Mouse (Mus musculus) bone marrow macrophage, adult 2 months (primary cell): ENCODE measurements around the gene Pla2g4f. TPM values are rescaled to one million over a fixed set of nuclear protein-coding genes. Genes with fewer than 3 reads are reported as not detected.

ENCODE experiments used
- H3K27ac ChIP-seq: 2 replicates; pipeline ENCODE4 v1.5.1; 2012; ENCODE audit warnings: low read depth, low read length; ENCODE audit not compliant: insufficient read depth
- H3K4me1 ChIP-seq: 2 replicates; pipeline ENCODE4 v1.6.1; 2012; ENCODE audit warnings: low read length; ENCODE audit not compliant: control insufficient read depth, insufficient read depth
- H3K4me3 ChIP-seq: 2 replicates; pipeline ENCODE4 v1.5.1; 2012; ENCODE audit warnings: mild to moderate bottlenecking, low read length, moderate library complexity; ENCODE audit not compliant: insufficient read depth
- CTCF ChIP-seq: IDR thresholded peaks from 2 replicates; pipeline ENCODE4 v1.5.1; 2012; ENCODE audit warnings: low read depth, mild to moderate bottlenecking, low read length, moderate library complexity
- POLR2A ChIP-seq: IDR thresholded peaks from 2 replicates; pipeline ENCODE4 v1.6.1; 2012; ENCODE audit warnings: mild to moderate bottlenecking, low read depth, low read length, borderline replicate concordance
- polyA plus RNA-seq: library from polyadenylated mRNA; stranded (reverse); fragments of >200 nt; gene quantifications from 2 replicates; pipeline ENCODE4 v1.2.4, GENCODE M21; 2012; ENCODE audit not compliant: missing spikeins, insufficient read depth, insufficient read length

Pla2g4f gene
- polyA plus RNA-seq, 1 experiment: not detected

GRCm38 (mm10) chr2:120312276-120312825, 1.6 kb downstream of the Pla2g4f start:
- Histone ChIP-seq H3K4me3 (no peak overlapping the region), H3K27ac (no peak overlapping the region), H3K4me1 (peaks cover 15% of the 10 kb centered on the region)
- no peak for TF ChIP-seq CTCF
- no peak for TF ChIP-seq POLR2A

- TF ChIP-seq CTCF (no peak), POLR2A (no peak)
- no peak overlapping the region for H3K27ac ChIP-seq
- no peak overlapping the region for H3K4me3 ChIP-seq
- peaks cover 6% of the 10 kb centered on the region for H3K4me1 ChIP-seq
Measured at GRCm38 (mm10) chr2:120304113-120304512, 9.9 kb downstream of the Pla2g4f start.

- Histone ChIP-seq H3K27ac (no peak overlapping the region), H3K4me1 (peaks cover 3% of the 10 kb centered on the region)
- no peak for TF ChIP-seq CTCF
- TF ChIP-seq POLR2A: no peak
Measured at GRCm38 (mm10) chr2:120301076-120301475, 12.9 kb downstream of the Pla2g4f start.

GRCm38 (mm10) chr2:120299866-120300265, 14.1 kb downstream of the Pla2g4f start:
- Histone ChIP-seq H3K4me1 (peaks cover 8% of the 10 kb centered on the region), H3K4me3 (no peak overlapping the region), H3K27ac (no peak overlapping the region)
- no peak for TF ChIP-seq CTCF
- TF ChIP-seq POLR2A: no peak

More at GRCm38 (mm10) chr2:120301076-120301475, 12.9 kb downstream of the Pla2g4f start:
- no peak overlapping the region for H3K4me3 ChIP-seq

- no peak overlapping the region for H3K27ac ChIP-seq
- no peak for TF ChIP-seq POLR2A
- TF ChIP-seq CTCF: no peak
- H3K4me1 ChIP-seq: peaks cover 14% of the 10 kb centered on the region
Measured at GRCm38 (mm10) chr2:120296160-120296559, 17.8 kb downstream of the Pla2g4f start.

GRCm38 (mm10) chr2:120291471-120292078, 22.4 kb downstream of the Pla2g4f start:
- Histone ChIP-seq H3K27ac (no peak overlapping the region), H3K4me1 (peaks cover 14% of the 10 kb centered on the region), H3K4me3 (no peak overlapping the region)
- TF ChIP-seq CTCF: no peak
- no peak for TF ChIP-seq POLR2A

More at GRCm38 (mm10) chr2:120296160-120296559, 17.8 kb downstream of the Pla2g4f start:
- H3K4me3 ChIP-seq: no peak overlapping the region

- TF ChIP-seq CTCF: no peak
- TF ChIP-seq POLR2A: no peak
- H3K4me3 ChIP-seq: no peak within 1 kb of the TSS
- peaks cover 6% of the 10 kb centered on the region for H3K4me1 ChIP-seq
Measured at GRCm38 (mm10) chr2:120288995-120289394, 25.0 kb downstream of the Pla2g4f start, which contains the start of gene Pla2g4d. TSS of gene Pla2g4d (minus strand) at chr2:120289197.

GRCm38 (mm10) chr2:120288401-120288800, 25.6 kb downstream of the Pla2g4f start:
- peaks cover 6% of the 10 kb centered on the region for H3K4me1 ChIP-seq
- H3K27ac ChIP-seq: no peak overlapping the region
- TF ChIP-seq CTCF (no peak), POLR2A (no peak)
- no peak overlapping the region for H3K4me3 ChIP-seq

More at GRCm38 (mm10) chr2:120288995-120289394, 25.0 kb downstream of the Pla2g4f start, which contains the start of gene Pla2g4d:
- no peak within 1 kb of the TSS for H3K27ac ChIP-seq

GRCm38 (mm10) chr2:120285639-120286038, 28.3 kb downstream of the Pla2g4f start:
- Histone ChIP-seq H3K27ac (no peak overlapping the region), H3K4me1 (no peaks in the 10 kb centered on the region), H3K4me3 (no peak overlapping the region)
- TF ChIP-seq CTCF (no peak), POLR2A (no peak)

- Histone ChIP-seq H3K27ac (no peak overlapping the region), H3K4me3 (no peak overlapping the region), H3K4me1 (no peaks in the 10 kb centered on the region)
- TF ChIP-seq POLR2A (no peak), CTCF (no peak)
Measured at GRCm38 (mm10) chr2:120284705-120285104, 29.3 kb downstream of the Pla2g4f start.

GRCm38 (mm10) chr2:120284094-120284493, 29.9 kb downstream of the Pla2g4f start:
- TF ChIP-seq CTCF: no peak
- TF ChIP-seq POLR2A: no peak
- Histone ChIP-seq H3K4me3 (no peak overlapping the region), H3K4me1 (no peaks in the 10 kb centered on the region), H3K27ac (no peak overlapping the region)
